Mouse (Mus musculus): ENCODE measurements around the gene Adamts16. TPM values are rescaled to one million over a fixed set of nuclear protein-coding genes. Genes with fewer than 3 reads are reported as not detected.

Gene Adamts16
- total RNA-seq, 2 experiments from 2014 or later: not detected

DNA sequence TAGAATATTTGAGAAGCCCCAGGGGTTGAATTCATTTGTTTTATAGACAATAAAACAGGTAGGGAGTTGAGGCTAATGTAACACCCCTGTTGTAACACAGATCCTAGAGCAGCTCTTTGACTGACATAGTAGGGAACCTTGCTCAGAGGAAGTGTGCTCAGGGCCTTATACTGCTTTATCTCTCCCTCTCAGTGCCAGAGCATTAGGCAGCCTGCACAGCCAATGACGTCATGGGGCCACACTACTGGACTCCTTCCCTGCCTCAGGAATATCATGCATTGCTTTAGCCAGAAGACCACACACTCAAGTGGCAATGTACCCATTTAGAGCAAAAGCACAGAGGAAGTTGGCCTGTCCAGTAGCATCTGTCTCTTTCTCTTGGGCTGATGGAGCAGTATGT lies 121.6 kb downstream of the Adamts16 start:
- intact Hi-C loops (cut with DNase I): no loop called here

DNA sequence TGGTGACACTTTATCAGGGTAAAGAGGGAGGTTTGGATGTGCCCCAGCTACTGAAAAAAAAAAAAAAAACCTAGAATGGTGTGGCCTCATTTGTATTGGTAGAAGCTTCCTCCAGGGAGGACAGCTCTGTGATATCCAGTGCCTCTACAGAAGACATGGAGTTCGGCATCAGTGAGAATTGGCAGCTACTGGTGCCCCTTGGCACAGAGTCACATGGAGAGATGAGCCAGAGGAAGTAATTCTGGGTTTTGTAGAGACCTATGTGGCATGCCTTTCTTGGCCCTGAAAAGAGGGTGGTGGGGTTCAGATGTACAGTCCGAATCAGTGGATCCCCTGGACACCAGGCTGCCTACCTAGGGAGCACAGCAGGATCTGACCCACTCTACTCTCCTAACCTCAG lies 122.8 kb downstream of the Adamts16 start:
- DNase-seq: no peak
- intact Hi-C loops (cut with DNase I): no loop called here

More for the DNA sequence above, 121.6 kb downstream of the Adamts16 start:
- DNase-seq: no peak

DNA sequence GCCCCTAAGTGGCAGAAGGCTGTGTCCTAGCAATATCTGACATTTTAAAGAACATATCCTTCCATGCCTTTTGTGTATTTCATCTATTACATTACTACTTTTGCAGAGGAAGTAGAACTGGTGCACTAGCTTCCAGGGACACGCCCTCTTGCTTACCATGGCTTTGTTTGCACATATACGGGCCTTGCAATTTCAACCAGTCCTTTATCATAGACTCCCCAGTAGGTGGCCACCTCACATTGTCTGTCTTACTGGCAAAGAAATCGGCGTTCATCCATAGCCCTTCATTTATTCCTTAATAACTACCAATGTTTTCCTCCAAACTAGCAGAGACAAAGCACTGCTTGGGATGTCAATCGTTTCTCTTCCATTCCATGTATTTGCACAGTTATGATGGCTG lies 125.6 kb downstream of the Adamts16 start:
- DNase-seq: no peak
- intact Hi-C loops (cut with DNase I): no loop called here

DNA sequence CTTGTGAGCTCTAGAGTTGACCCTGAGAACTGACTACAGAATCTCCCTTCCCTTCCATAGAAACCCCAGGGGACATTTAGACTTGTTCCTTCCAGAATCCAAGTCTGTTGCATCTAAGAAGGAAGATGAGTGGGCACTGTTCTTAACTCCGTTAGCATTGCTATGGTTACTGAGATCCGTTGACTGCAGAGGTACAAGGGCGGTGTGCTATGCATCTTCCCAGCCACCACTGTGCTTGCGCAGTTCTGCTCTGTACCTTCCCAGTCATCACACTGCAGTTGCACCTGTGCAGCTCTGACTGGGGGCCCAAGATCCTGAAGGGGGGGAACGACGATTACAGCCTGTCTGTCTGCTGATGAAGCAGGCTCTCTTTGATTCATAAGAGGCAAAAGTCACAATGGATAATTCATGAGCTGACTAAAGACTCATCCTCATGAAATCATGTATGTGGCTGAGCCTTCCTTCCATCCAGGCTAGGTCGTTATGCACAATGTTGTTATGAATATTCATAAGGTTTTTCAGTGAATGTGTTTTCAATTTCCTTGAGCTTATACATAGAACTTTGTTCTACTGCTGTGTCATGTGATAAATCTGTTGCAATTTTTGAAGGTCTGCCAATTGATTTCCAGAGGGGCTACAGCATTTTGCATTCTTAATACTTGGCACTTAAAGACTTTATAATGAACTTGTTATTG lies 127.4 kb downstream of the Adamts16 start:
- intact Hi-C loops (cut with DNase I): no loop called here
- no peak for DNase-seq

DNA sequence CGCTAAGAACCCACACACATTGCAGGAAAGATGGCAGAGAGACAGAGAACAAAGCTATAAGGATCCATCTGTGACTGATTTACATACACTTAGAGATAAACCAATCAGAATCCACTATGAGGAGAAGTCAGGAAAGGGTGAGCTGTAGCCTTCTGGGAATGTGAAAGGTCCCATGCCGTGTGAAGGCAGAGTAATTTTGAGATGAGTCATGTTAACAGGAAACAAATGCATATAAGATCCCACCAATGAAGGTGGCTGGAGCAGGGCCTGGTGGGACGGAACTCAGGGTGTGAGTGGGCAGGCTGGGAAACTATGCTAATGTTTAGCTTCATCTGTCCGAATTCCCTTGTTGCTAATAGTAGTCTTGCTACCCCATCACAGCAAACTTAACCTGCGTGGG lies 128.3 kb downstream of the Adamts16 start:
- intact Hi-C loops (cut with DNase I): no loop called here
- DNase-seq: no peak

DNA sequence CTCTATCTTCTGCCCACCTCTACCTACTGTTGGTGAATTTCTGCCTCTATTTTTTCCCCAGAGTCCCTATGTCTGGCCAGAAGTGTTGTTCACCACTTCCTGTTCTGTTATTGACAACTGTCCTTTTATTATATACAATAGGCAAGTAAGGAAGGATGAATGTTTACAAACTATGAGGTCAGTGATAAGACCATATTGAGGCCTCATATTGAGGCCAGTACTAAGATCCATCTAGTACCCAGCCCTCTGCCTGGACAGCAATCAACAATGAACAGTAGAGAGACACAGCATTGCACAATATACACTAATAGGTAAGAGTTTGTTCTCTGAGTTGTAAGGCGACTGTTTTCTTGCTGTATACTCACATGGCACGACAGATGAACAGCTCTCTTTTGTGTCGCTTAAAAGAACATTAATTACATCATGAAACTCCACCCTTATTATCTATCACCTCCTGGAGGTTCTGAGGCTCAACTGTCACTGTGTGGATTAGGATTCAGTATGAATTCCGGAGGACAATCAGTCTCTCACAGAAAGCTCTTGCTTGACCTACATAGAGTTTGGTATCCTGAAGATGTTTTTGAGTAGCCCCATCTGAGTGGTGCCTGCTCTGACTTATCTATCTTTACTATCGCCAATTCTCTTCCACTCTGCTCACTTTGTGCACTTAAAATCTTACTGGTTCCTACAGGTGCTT lies 134.3 kb downstream of the Adamts16 start:
- DNase-seq: no peak
- intact Hi-C loops (cut with DNase I): no loop called here

DNA sequence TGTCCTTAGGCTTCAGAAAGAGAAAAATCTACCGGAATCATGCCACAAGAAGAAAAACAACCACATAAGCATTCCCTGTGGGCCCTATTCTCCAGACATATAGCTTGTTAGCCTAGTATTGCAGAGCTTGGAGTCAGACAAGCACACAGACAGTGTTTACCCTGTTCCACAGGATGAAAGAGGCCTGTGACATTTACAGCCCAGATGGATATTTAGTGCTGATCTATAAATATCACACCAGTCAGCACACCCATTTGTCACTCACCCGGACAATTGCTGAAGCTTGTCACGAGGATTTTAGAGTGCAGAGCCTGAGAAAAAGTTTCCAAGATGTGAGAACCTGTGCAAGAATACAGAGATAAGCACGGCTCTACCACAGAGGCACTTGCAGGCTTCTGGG lies 138.7 kb downstream of the Adamts16 start:
- intact Hi-C loops (cut with DNase I): no loop called here
- DNase-seq: no peak

DNA sequence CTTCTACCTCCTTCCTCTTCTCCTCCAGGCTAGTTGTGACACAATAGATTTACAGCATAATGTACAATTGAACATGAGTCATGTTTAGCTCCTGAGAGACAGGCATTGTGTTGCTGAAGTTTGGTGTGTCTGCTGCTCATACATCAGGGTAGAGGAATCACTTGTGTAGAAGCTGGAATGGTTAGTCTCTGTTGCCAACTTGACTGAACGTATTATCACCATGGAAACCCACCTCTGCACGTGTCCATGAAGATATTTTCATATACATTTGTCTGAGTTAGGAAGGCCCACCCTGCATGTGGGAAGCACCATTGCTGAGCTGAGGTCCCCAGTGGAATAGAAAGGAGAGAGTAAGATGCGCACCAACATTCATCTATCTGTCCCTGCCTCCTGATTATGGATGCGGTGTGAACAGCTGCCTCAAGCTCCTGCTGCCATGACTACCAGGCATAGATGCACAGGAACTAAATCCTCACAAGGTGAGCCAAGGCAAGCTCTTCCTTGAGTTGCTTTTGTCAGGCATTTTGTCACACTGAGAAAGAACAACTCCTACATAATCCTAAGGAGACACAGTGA lies 142.7 kb downstream of the Adamts16 start:
- intact Hi-C loops (cut with DNase I): no loop called here
- no peak for DNase-seq

DNA sequence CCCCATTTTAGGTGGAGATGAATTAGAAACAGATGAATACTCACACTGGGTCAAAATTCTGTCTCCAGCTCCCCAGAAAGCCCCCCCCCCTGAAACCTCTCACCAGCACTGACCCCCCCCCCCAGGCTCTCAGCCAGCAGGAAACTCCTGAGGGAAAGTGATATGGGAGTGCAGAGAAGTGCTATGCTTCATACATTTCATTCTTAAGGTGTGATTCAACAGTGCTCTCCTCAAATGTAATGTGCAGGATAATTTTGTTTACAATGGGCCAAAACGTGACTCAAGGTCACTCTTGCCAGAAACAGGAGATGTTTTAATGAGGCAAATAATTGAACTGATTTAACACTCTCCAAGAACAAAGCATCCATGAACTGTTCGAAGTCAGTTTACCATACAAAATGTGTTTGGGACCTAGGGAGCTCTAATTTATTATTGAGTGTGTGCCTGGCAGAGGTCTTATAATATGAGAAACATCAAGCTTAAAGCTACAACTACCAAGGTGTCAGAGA lies 152.1 kb downstream of the Adamts16 start:
- no peak for DNase-seq
- intact Hi-C loops (cut with DNase I): no loop called here

DNA sequence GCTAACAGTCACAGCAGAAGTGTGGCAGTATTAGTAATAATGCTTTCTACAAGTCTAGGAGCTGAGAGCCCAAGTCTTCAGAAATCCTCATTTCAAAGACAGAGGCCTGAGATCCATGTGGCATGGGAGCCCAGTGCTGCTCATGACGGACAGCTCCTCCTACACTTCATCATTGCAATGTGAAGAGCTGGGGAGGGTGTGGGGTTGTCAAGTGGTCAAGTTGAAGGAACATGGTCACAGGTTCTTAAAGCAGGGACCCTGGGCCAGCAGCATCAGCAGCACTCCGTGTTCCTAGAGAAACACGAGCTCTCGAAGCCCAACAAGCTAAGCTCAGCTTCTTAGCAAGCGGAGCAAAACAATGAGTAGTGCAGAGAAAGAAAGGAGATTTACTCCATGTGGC lies 155.8 kb downstream of the Adamts16 start:
- intact Hi-C loops (cut with DNase I): no loop called here
- no peak for DNase-seq

DNA sequence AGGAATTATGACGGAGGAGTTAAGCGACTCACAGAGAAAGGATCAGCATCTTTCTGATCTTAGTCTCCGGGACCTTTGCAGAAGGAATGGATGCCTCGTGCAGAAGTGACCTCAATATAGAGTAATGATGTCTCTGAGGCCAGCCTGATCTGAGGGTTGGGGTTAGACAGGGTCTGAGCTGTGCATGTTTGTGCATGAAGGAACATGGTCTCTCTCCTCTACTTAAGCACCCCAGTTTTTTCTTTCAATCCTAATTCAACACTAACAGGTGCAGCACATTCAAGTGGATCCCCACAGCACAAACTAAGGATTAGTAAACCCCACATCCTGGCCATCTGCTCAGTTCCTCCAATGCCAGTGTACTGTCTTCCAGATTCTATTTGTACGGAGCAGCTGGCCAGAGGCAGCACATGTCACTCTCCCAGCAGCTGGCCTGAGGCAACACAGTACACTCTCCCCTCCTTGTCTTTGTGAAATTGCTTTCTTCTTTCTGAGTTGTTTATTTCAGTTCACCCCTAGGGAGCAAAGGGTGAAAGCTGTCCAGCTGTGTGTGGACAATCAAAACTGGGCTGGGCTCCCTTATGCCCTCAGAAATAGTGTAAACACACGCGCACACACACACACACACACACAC lies 156.5 kb downstream of the Adamts16 start:
- DNase-seq: no peak
- intact Hi-C loops (cut with DNase I): no loop called here

DNA sequence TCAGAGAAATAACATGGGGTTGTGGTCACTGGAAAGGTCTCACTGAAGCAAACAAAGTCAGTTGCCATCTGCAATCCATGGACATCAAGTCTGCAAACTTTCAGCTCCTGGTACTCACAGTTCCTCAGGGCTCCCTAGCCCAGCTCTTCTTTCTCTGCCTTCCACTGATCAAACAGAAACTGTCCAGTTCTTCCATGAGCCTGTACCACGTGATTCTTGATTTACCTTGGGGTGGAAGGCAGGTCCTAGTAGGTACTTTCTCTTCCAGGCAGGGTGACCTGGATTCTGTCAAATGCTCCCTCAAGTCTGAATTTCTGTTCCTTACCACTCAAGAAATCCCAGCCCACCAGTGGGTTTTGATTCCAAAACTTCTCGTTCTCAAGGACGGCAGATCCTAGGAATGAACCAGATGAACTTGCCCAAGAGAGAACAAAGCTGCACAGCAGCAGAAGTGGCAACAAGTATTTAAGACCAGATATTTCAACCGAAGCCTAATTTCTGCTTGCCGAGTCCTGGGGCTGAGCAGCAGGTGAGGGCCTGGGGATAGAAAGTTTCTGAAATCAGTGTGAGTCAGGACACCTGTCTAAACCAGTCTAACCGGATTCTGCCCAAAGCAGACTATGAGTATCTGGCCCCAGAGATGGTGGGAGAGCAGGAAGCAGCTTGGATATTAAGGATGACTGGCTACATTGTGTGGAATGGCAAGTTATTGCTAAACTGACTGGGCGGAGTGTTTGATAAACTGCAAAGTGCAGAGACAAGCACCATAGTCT lies 160.0 kb downstream of the Adamts16 start:
- intact Hi-C loops (cut with DNase I): no loop called here
- no peak for DNase-seq

DNA sequence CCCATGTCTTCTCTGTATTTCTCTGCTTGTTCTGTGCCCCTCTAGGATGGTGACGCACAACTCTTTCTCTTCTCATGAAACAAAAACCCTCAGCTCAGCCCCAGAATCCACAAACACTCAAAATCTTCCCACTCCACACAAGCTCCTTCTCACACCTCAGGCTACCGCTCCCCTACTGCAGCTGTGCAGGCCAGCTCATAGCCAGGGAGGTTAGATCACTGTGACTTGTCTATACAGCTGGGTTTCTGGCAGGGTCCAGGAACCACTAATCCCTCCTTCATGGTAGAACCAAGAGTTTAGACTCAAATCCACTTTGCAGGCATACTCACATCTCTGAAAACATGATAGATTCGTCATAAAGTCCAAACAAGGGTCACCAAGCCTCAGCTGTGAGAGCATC lies 161.3 kb downstream of the Adamts16 start:
- intact Hi-C loops (cut with DNase I): no loop called here
- no peak for DNase-seq

Other genes with a start within 250 kb of the Adamts16 start
- gene Ice1, start 204.2 kb downstream of the Adamts16 start, total RNA-seq (2021): 10 to 100 TPM; 25.6 to 27.2 TPM

All from heart, postnatal 36 days (tissue).